Mouse (Mus musculus) heart, embryonic 11.5 days (tissue): Measurements from ENCODE around the gene Masp2. TPM values are rescaled to one million over a fixed set of nuclear protein-coding genes. Genes with fewer than 3 reads are reported as not detected.

Experiments used
- ATAC-seq: fragments of 200-750 bp; cut with Nextera tagmentation; replicated peaks from 2 replicates; pipeline ENCODE4 v1.8.0; 2017; ENCODE audit warnings: moderate library complexity; ENCODE audit not compliant: insufficient number of reproducible peaks, low FRiP score, low TSS enrichment
- H3K27ac ChIP-seq: fragments of 300-500 bp; sonication (generic); 2 replicates; pipeline ENCODE4 v1.5.1; 2014; ENCODE audit warnings: mild to moderate bottlenecking, low read depth, low read length
- H3K27me3 ChIP-seq: fragments of 300-500 bp; sonication (generic); 2 replicates; pipeline ENCODE4 v1.6.1; 2014; ENCODE audit warnings: mild to moderate bottlenecking, low read length, mixed read lengths; ENCODE audit not compliant: control insufficient read depth, insufficient read depth
- H3K36me3 ChIP-seq: fragments of 300-500 bp; sonication (generic); 2 replicates; pipeline ENCODE4 v1.6.1; 2014; ENCODE audit warnings: mild to moderate bottlenecking, low read length, moderate library complexity, mixed read lengths; ENCODE audit not compliant: control insufficient read depth, insufficient read depth
- H3K4me1 ChIP-seq: fragments of 300-500 bp; sonication (generic); 2 replicates; pipeline ENCODE4 v1.6.1; 2014; ENCODE audit warnings: low read length; ENCODE audit not compliant: control insufficient read depth, insufficient read depth
- H3K4me2 ChIP-seq: fragments of 300-500 bp; sonication (generic); 2 replicates; pipeline ENCODE4 v1.6.1; 2014; ENCODE audit warnings: mild to moderate bottlenecking, moderate library complexity
- H3K4me3 ChIP-seq: fragments of 300-500 bp; sonication (generic); 2 replicates; pipeline ENCODE4 v1.5.1; 2014; ENCODE audit warnings: low read depth, low read length
- H3K9ac ChIP-seq: fragments of 300-500 bp; sonication (generic); 2 replicates; pipeline ENCODE4 v1.6.1; 2014; ENCODE audit warnings: mild to moderate bottlenecking, low read depth, low read length, moderate library complexity
- H3K9me3 ChIP-seq: fragments of 300-500 bp; sonication (generic); replicated peaks from 2 replicates; pipeline ENCODE4 v1.6.1; 2016; ENCODE audit warnings: low read length; ENCODE audit not compliant: control insufficient read depth
- WGBS: fragments of 180-500 bp; shearing (Covaris S2); extraction: QIAGEN DNeasy Blood & Tissue Kit; methylation state at CpG from one replicate; pipeline ENCODE4 v1.1.7; 2014; ENCODE audit not compliant: insufficient replicate concordance; 5-methylcytosine and 5-hydroxymethylcytosine counted together
- polyA plus RNA-seq: library from polyadenylated mRNA; unstranded; fragments of >200 nt; fragmentation: Nextera tagmentation; extraction: Ambion mirVana; gene quantifications from 2 replicates; pipeline ENCODE4 v1.2.1, GENCODE M21; 2014

Masp2 gene
- polyA plus RNA-seq, 1 experiment from 2014 or later, result 0.37 TPM

DNA sequence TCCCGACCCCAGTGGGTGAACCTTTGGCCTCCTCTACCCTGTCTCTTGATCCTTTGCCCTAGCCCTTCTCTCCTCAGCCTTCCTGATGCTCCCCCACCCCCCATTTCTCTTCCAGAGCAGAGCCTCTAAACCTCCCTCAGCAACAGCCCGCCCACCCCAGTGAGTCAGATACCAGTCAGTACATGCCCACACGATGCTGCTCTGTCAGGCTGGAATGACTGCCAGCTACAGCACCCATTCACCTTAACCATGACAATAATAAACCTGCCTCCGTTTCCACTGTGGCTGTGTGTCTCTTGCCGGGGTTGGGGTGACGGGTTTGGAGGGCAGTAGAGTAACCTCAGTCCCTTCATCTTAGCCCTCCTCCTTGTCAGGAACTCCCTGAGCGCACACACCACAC is 1.8 kb downstream of the Masp2 start:
- no peak overlapping the region for H3K27ac ChIP-seq
- peaks cover 2% of the 10 kb centered on the region; the same call in 1 of the 2 replicates for H3K36me3 ChIP-seq
- H3K4me2 ChIP-seq, result no peak overlapping the region
- no peaks in the 10 kb centered on the region for H3K9me3 ChIP-seq
- ATAC-seq, result no peak
- peaks cover 6% of the 10 kb centered on the region; the same call in 1 of the 2 replicates for H3K4me1 ChIP-seq
- 70% methylated on average over 7 of the region's 7 CpGs for WGBS
- no peak overlapping the region for H3K4me3 ChIP-seq
- no peaks in the 10 kb centered on the region for H3K27me3 ChIP-seq
- H3K9ac ChIP-seq, result no peak overlapping the region; the same call in 1 of the 2 replicates

DNA sequence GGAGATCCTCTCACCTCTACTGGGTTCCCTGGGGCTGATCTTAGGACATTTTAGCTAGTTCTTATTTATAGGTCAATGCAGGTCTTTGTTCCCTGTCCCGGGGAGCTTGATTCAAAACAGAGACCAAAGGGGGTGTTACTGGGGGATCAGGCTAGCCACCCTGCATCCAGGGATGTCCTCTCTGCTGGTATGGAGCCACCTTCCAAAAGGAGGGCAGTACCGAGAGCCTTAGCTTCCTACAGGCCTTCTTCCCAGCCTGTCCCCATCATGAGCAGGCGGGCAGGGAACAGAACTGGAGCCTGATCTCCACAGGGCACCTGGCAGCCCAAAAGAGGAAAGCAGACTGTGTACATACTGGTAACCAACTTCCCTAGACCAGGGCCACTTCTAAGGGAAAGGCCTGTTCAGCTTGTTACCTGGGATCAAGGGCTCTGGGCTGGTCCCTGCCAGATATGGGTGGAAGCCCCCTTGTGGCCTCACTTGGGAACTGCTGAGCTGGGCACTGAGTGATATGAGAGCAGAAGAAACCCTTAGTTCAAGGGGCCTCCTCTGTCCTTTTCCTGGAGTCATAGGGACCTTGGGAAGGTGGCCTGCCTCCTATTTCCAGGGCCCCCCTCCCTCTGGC is 2.3 kb downstream of the Masp2 start:
- ATAC-seq, result no peak
- H3K27ac ChIP-seq, result no peak overlapping the region
- 0 out of 2 replicates have a peak, but pooled peaks cover 2% of the 10 kb centered on the region for H3K36me3 ChIP-seq
- H3K4me1 ChIP-seq, result peaks cover 6% of the 10 kb centered on the region; the same call in 1 of the 2 replicates
- no peak overlapping the region for H3K4me2 ChIP-seq
- H3K27me3 ChIP-seq, result no peaks in the 10 kb centered on the region
- H3K9ac ChIP-seq, result no peak overlapping the region
- H3K9me3 ChIP-seq, result no peaks in the 10 kb centered on the region
- H3K4me3 ChIP-seq, result no peak overlapping the region
- 81% methylated on average over 3 of the region's 3 CpGs for WGBS

DNA sequence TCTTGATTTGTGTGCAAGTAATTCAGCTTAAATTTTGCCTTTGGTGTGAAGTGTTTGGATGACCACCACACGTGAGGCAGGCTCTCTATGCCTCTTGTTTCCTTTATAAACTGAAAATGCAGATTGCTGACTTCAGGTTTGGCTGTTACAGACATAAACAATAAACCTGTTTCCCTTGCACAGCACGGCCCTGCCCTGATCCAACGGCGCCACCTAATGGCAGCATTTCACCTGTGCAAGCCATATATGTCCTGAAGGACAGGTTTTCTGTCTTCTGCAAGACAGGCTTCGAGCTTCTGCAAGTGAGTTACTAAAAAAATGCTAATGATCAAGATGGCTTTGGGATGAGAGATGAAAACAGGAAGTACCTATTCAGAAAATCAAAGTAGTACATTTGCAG is 5.4 kb downstream of the Masp2 start:
- Histone ChIP-seq H3K9me3 (no peaks in the 10 kb centered on the region), H3K27ac (no peak overlapping the region)

DNA sequence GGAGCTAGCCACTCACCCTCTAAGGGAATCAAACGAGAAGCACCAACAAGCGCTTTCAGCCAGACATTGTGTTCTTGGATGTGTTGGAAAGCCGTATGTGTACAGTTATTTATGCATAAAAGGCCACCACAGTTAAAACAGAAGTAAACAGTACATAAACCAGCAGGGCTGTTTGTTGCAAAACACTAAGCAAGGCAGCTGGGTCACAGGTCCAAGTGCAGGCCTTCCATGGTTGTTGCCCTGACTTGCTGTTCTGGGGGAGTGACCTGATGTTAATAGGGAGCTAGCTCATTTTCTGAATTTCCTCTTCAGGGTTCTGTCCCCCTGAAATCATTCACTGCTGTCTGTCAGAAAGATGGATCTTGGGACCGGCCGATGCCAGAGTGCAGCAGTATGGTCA is 7.5 kb downstream of the Masp2 start:
- peaks cover 6% of the 10 kb centered on the region; the same call in 1 of the 2 replicates for H3K4me1 ChIP-seq
- H3K4me2 ChIP-seq, result no peak overlapping the region
- H3K27ac ChIP-seq, result no peak overlapping the region
- H3K9ac ChIP-seq, result no peak overlapping the region
- H3K36me3 ChIP-seq, result peaks cover 15% of the 10 kb centered on the region
- H3K4me3 ChIP-seq, result no peak overlapping the region
- no peak for ATAC-seq
- no peaks in the 10 kb centered on the region for H3K27me3 ChIP-seq
- WGBS, result 88% methylated on average over 5 of the region's 5 CpGs
- no peaks in the 10 kb centered on the region for H3K9me3 ChIP-seq

More for the DNA sequence above, 5.4 kb downstream of the Masp2 start:
- Histone ChIP-seq H3K9ac (no peak overlapping the region), H3K27me3 (no peaks in the 10 kb centered on the region), H3K4me3 (no peak overlapping the region), H3K36me3 (0 out of 2 replicates have a peak, but pooled peaks cover 6% of the 10 kb centered on the region), H3K4me1 (peaks cover 6% of the 10 kb centered on the region; the same call in 1 of the 2 replicates), H3K4me2 (no peak overlapping the region)
- no peak for ATAC-seq
- WGBS, result 28% methylated on average over 5 of the region's 5 CpGs

DNA sequence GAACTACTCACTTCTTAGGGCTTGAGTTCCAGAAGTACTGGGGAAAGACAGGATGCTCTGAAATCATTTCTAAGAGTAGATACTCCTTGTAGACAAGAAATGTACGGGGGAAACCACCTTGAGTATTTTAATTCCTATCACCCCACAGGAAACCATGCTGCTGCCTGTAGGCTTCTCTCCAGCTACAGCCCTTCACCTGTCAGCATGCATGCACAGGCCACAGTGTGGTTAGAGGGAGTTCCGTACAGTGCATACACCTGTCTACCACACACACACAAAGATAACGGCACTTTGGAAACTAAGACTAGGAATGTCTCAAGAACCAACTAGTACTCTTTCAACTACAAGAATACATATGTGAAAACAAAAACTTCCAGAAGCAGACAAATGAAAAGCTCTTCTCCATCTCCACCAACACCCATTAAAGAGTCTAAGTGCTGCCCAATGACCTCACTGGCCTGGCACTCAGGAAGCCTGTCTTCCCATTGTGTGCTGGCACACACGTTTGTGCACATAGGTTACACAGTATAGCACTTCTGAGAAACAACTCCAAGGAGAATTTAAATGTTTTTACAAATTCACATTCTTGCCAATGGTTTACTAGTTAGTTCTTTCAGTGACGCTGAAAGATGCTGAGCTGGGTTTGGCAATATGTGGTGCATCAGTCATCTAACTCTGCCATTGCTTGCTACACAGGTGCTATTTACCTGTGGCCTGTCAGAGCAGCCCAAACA is 8.4 kb downstream of the Masp2 start:
- Histone ChIP-seq H3K4me3 (no peak overlapping the region), H3K36me3 (peaks cover 23% of the 10 kb centered on the region), H3K4me2 (no peak overlapping the region), H3K4me1 (peaks cover 6% of the 10 kb centered on the region; the same call in 1 of the 2 replicates), H3K27ac (no peak overlapping the region), H3K27me3 (no peaks in the 10 kb centered on the region), H3K9me3 (no peaks in the 10 kb centered on the region), H3K9ac (no peak overlapping the region)
- 68% methylated on average over 5 of the region's 5 CpGs for WGBS
- no peak for ATAC-seq

DNA sequence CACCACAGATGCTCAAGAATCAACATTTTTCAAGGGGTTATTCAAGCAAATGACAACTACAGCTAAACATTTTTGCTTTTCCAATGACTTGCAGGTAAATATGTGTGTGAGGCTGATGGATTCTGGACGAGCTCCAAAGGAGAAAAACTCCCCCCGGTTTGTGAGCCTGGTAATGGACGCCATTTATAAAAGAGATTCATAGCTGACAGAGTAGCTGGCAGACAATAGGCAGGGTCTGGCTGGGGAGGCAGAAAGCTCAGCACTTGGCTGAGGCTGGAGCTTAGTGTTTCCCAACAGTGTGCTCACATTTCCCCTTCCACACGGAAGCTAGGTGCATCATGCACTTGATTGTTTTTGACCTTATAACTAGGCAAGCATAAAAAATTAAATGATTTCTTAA is 10.2 kb downstream of the Masp2 start:
- 72% methylated on average over 4 of the region's 4 CpGs for WGBS
- H3K27ac ChIP-seq, result no peak overlapping the region
- H3K36me3 ChIP-seq, result peaks cover 23% of the 10 kb centered on the region

DNA sequence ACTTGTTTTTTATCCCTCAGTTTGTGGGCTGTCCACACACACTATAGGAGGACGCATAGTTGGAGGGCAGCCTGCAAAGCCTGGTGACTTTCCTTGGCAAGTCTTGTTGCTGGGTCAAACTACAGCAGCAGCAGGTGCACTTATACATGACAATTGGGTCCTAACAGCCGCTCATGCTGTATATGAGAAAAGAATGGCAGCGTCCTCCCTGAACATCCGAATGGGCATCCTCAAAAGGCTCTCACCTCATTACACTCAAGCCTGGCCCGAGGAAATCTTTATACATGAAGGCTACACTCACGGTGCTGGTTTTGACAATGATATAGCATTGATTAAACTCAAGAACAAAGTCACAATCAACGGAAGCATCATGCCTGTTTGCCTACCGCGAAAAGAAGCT is 11.4 kb downstream of the Masp2 start:
- no peak for ATAC-seq
- Histone ChIP-seq H3K9ac (no peak overlapping the region), H3K4me1 (peaks cover 4% of the 10 kb centered on the region; the same call in 1 of the 2 replicates), H3K4me3 (no peak overlapping the region), H3K27ac (no peak overlapping the region), H3K27me3 (no peaks in the 10 kb centered on the region), H3K36me3 (peaks cover 26% of the 10 kb centered on the region), H3K9me3 (no peaks in the 10 kb centered on the region), H3K4me2 (no peak overlapping the region)
- 83% methylated on average over 9 of the region's 9 CpGs for WGBS

More for the DNA sequence above, 10.2 kb downstream of the Masp2 start:
- H3K9ac ChIP-seq, result no peak overlapping the region
- H3K27me3 ChIP-seq, result no peaks in the 10 kb centered on the region
- H3K4me1 ChIP-seq, result peaks cover 6% of the 10 kb centered on the region; the same call in 1 of the 2 replicates
- no peak overlapping the region for H3K4me3 ChIP-seq
- no peak overlapping the region for H3K4me2 ChIP-seq
- H3K9me3 ChIP-seq, result no peaks in the 10 kb centered on the region
- no peak for ATAC-seq

DNA sequence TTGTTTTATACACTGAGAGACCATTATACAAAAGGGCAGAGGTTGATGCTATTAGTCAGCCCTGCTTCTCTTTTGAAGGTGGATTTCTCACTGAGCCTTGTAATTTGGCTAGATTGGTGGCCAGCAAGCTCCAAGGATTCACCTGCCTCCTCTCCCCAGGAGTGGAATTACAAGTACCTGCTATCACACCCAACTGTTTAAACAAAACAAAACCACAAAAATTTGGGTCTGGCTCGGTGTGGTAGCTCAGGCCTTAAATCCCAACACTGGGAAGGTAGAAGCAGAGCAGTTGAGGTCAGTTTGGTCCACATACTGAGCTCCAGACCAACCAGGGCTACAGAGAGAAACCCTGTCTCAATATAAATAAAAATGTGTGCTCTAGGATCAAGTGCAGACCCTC is 17.5 kb downstream of the Masp2 start:
- Histone ChIP-seq H3K27ac (no peak overlapping the region), H3K27me3 (no peaks in the 10 kb centered on the region), H3K4me1 (peaks cover 5% of the 10 kb centered on the region), H3K36me3 (peaks cover 56% of the 10 kb centered on the region), H3K9me3 (no peaks in the 10 kb centered on the region), H3K4me2 (no peak overlapping the region), H3K9ac (no peak overlapping the region), H3K4me3 (no peak overlapping the region)
- WGBS, result 91% methylated on average over 1 of the region's 1 CpGs
- no peak for ATAC-seq
